Mouse (Mus musculus): Measurements from ENCODE around the gene Abca16. TPM values are rescaled to one million over a fixed set of nuclear protein-coding genes. Genes with fewer than 3 reads are reported as not detected.

Gene Abca16
- not detected in 2 replicates for polyA plus RNA-seq (2011; ENCODE audit: insufficient read length, low read depth, missing spikeins)

GRCm38 (mm10) chr7:120409447-120409846 is at the start of gene Abca16:
Gene Abca16 (plus strand): TSS chr7:120409647.
- Histone ChIP-seq H3K27ac (ENCODE audit: insufficient read depth, low read length) (no peak within 1 kb of the TSS), H3K4me3 (ENCODE audit: insufficient read depth, low read length) (no peak within 1 kb of the TSS), H3K4me1 (ENCODE audit: control insufficient read depth, insufficient read depth, low read length) (no peaks in the 10 kb centered on the region)
- TF ChIP-seq POLR2A (IDR thresholded peaks at IDR 0.05; ENCODE audit: low read depth, low read length) (no peak), CTCF (IDR thresholded peaks at IDR 0.05; ENCODE audit: borderline replicate concordance, insufficient read depth, low read length) (no peak)

DNA sequence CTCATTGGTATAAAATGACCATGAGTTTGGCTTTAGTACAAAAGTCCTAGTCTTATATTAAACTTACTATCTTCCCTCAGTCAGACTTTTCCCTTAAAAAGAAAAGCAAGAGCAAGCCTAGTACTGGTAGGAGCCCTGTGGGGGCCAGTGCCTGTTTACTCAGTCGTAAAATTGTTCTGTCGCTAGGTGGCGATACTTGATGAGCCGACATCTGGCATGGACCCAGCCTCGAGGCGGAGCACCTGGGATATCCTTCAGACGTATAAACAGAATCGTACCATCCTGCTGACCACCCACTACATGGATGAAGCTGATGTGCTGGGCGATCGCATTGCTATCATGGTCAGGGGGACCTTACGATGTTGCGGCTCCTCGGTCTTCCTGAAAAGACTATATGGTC is 48.3 kb upstream of the Abca16 start:
- TF ChIP-seq POLR2A (IDR thresholded peaks at IDR 0.05; ENCODE audit: low read depth, low read length) (no peak), CTCF (IDR thresholded peaks at IDR 0.05; ENCODE audit: borderline replicate concordance, insufficient read depth, low read length) (no peak)
- Histone ChIP-seq H3K27ac (ENCODE audit: insufficient read depth, low read length) (no peak overlapping the region), H3K4me3 (ENCODE audit: insufficient read depth, low read length) (no peak overlapping the region), H3K4me1 (ENCODE audit: control insufficient read depth, insufficient read depth, low read length) (no peaks in the 10 kb centered on the region)

DNA sequence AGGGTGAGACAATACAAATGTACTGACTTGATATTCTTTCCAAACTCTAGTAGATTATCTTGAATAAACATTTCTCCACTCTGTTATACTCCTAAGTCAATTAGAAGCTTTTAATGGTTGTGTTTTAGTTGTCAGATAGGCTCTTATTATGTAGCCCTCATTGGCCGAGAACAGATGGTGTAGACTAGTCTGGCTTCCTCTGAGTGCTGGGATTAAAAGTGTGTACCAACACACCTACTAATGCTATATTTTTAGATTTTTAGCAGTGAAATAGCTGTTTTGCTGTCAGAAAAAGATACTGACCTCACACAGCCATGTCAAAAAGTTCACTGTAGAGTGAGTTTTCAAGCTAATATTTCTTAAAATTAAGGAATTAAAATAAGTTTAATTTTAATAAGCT is 2.9 kb downstream of the Abca16 start:
- no peak overlapping the region for H3K4me3 ChIP-seq (ENCODE audit: insufficient read depth, low read length)
- TF ChIP-seq POLR2A (IDR thresholded peaks at IDR 0.05; ENCODE audit: low read depth, low read length) (no peak), CTCF (IDR thresholded peaks at IDR 0.05; ENCODE audit: borderline replicate concordance, insufficient read depth, low read length) (no peak)
- no peaks in the 10 kb centered on the region for H3K4me1 ChIP-seq (ENCODE audit: control insufficient read depth, insufficient read depth, low read length)

GRCm38 (mm10) chr7:120426625-120427024 is 17.2 kb downstream of the Abca16 start:
- no peak for TF ChIP-seq POLR2A (IDR thresholded peaks at IDR 0.05; ENCODE audit: low read depth, low read length)
- no peak for TF ChIP-seq CTCF (IDR thresholded peaks at IDR 0.05; ENCODE audit: borderline replicate concordance, insufficient read depth, low read length)
- Histone ChIP-seq H3K27ac (ENCODE audit: insufficient read depth, low read length) (no peak overlapping the region), H3K4me3 (ENCODE audit: insufficient read depth, low read length) (no peak overlapping the region)

More for the DNA sequence above, 2.9 kb downstream of the Abca16 start:
- H3K27ac ChIP-seq (ENCODE audit: insufficient read depth, low read length) = no peak overlapping the region

GRCm38 (mm10) chr7:120431464-120431863 is 22.0 kb downstream of the Abca16 start:
- Histone ChIP-seq H3K4me1 (ENCODE audit: control insufficient read depth, insufficient read depth, low read length) (no peaks in the 10 kb centered on the region), H3K27ac (ENCODE audit: insufficient read depth, low read length) (no peak overlapping the region)
- TF ChIP-seq POLR2A (IDR thresholded peaks at IDR 0.05; ENCODE audit: low read depth, low read length) = no peak
- no peak for TF ChIP-seq CTCF (IDR thresholded peaks at IDR 0.05; ENCODE audit: borderline replicate concordance, insufficient read depth, low read length)

More at GRCm38 (mm10) chr7:120426625-120427024, 17.2 kb downstream of the Abca16 start:
- no peaks in the 10 kb centered on the region for H3K4me1 ChIP-seq (ENCODE audit: control insufficient read depth, insufficient read depth, low read length)

DNA sequence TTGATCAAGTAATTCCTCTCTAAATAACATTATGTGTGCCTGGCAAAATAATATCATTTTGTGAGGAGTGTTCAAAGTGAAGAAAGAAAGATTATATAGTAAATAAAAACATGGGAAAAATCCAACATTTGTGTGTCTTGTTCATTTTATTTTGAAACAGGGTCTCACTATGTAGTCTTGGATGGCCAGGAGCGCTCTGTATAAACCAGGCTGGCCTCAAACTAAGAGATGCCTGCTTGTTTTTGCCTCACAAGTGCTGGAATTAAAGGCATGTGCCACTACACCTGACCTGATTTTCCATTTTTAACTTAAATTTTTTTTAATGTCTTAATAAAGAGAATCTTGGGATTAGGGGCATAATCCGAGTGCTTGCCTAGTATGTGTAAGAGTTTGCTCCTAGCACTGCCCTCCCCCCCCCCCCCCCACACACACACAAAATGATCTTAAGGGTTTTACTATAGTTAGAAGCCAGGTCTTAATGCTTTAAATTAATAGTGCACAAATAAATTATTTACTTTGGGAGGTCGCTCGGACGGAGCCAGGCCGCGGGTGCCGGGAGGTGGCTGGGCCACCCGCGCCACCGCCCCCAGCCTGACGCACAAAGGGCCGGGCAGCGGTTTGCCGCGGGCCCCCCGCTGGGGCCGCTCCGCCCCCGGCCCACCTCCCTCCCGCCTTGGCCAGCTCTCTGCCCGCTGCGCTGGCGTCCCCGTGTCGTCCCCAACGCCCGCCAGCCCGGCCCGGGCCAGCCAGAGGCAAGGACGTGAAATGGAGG is 94.6 kb downstream of the Abca16 start:
- TF ChIP-seq POLR2A (IDR thresholded peaks at IDR 0.05; ENCODE audit: low read depth, low read length) (no peak), CTCF (IDR thresholded peaks at IDR 0.05; ENCODE audit: borderline replicate concordance, insufficient read depth, low read length) (no peak)
- H3K27ac ChIP-seq (ENCODE audit: insufficient read depth, low read length) = no peak overlapping the region
- H3K4me1 ChIP-seq (ENCODE audit: control insufficient read depth, insufficient read depth, low read length) = no peaks in the 10 kb centered on the region
- H3K4me3 ChIP-seq (ENCODE audit: insufficient read depth, low read length) = no peak overlapping the region

More at GRCm38 (mm10) chr7:120431464-120431863, 22.0 kb downstream of the Abca16 start:
- H3K4me3 ChIP-seq (ENCODE audit: insufficient read depth, low read length) = no peak overlapping the region

- H3K4me1 ChIP-seq (ENCODE audit: control insufficient read depth, insufficient read depth, low read length) = no peaks in the 10 kb centered on the region
- no peak for TF ChIP-seq CTCF (IDR thresholded peaks at IDR 0.05; ENCODE audit: borderline replicate concordance, insufficient read depth, low read length)
- TF ChIP-seq POLR2A (IDR thresholded peaks at IDR 0.05; ENCODE audit: low read depth, low read length) = no peak
- H3K4me3 ChIP-seq (ENCODE audit: insufficient read depth, low read length) = no peak overlapping the region
- no peak overlapping the region for H3K27ac ChIP-seq (ENCODE audit: insufficient read depth, low read length)
Observed at GRCm38 (mm10) chr7:120504663-120504979, 95.2 kb downstream of the Abca16 start.

DNA sequence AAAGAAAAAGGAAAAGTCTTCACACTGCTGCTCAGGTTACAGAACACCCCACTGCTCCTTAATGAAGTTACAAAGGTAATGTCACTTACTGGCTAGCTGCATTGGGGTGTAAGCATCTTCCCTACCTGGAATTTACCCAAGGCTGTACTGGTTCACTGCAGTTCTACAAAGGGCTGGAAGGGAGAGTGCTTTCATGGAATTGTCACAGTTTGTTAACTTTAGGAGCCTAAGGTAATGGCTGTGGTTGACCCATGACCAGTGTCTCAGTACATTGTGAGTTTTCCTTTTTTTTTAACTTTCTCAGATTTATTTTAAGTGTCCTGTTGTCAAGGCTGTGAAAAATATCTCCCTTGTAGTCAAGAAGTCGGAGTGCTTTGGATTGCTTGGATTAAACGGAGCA is 125.4 kb downstream of the Abca16 start:
- no peak overlapping the region for H3K4me3 ChIP-seq (ENCODE audit: insufficient read depth, low read length)
- H3K27ac ChIP-seq (ENCODE audit: insufficient read depth, low read length) = no peak overlapping the region
- TF ChIP-seq POLR2A (IDR thresholded peaks at IDR 0.05; ENCODE audit: low read depth, low read length) (no peak), CTCF (IDR thresholded peaks at IDR 0.05; ENCODE audit: borderline replicate concordance, insufficient read depth, low read length) (no peak)
- H3K4me1 ChIP-seq (ENCODE audit: control insufficient read depth, insufficient read depth, low read length) = no peaks in the 10 kb centered on the region

GRCm38 (mm10) chr7:120552479-120553180 is 143.2 kb downstream of the Abca16 start:
- no peaks in the 10 kb centered on the region for H3K4me1 ChIP-seq (ENCODE audit: control insufficient read depth, insufficient read depth, low read length)
- H3K4me3 ChIP-seq (ENCODE audit: insufficient read depth, low read length) = no peak overlapping the region
- no peak for TF ChIP-seq CTCF (IDR thresholded peaks at IDR 0.05; ENCODE audit: borderline replicate concordance, insufficient read depth, low read length)
- no peak for TF ChIP-seq POLR2A (IDR thresholded peaks at IDR 0.05; ENCODE audit: low read depth, low read length)
- no peak overlapping the region for H3K27ac ChIP-seq (ENCODE audit: insufficient read depth, low read length)

GRCm38 (mm10) chr7:120553181-120553551 is 143.7 kb downstream of the Abca16 start:
- TF ChIP-seq POLR2A (IDR thresholded peaks at IDR 0.05; ENCODE audit: low read depth, low read length) = no peak
- TF ChIP-seq CTCF (IDR thresholded peaks at IDR 0.05; ENCODE audit: borderline replicate concordance, insufficient read depth, low read length) = no peak
- Histone ChIP-seq H3K4me1 (ENCODE audit: control insufficient read depth, insufficient read depth, low read length) (no peaks in the 10 kb centered on the region), H3K27ac (ENCODE audit: insufficient read depth, low read length) (no peak overlapping the region), H3K4me3 (ENCODE audit: insufficient read depth, low read length) (no peak overlapping the region)
